Mouse (Mus musculus): ENCODE measurements around the gene Draxin. TPM values are rescaled to one million over a fixed set of nuclear protein-coding genes. Genes with fewer than 3 reads are reported as not detected.

Gene Draxin
- polyA plus RNA-seq, 1 experiment from 2014 or later, result 0.08 TPM

DNA sequence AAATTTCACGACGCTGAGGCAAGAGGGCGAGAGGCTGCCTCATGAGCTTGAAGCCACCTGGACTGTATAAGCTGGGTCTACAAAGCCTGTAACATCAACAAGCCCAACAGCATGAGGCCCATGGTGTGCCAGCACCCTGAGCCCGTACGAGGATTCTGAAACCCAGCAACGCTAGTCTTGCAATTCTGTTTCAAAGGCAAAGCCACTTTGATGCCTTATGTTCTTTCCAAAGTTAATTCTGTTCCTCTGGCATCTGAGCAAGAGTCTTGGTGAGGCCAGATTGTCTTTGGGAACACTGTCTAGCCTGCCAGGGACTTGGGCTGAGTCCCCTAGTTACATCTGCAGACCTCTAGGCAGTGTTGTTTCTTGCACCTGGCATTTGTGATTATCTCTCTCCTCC lies 71.5 kb downstream of the Draxin start:
- H3K4me2 ChIP-seq (ENCODE audit: low read depth, low read length), result no peak overlapping the region
- no peak overlapping the region for H3K9ac ChIP-seq (ENCODE audit: low read length)
- 91% methylated on average over 6 of the region's 6 CpGs for WGBS
- H3K4me1 ChIP-seq (replicated peaks; ENCODE audit: control insufficient read depth, insufficient read depth, low read length), result no peaks in the 10 kb centered on the region
- H3K36me3 ChIP-seq (ENCODE audit: control insufficient read depth, insufficient read depth, low read length), result peaks cover 34% of the 10 kb centered on the region
- no peak overlapping the region for H3K4me3 ChIP-seq (ENCODE audit: low read length)
- H3K27me3 ChIP-seq (ENCODE audit: control insufficient read depth, insufficient read depth, low read depth, low read length), result no peaks in the 10 kb centered on the region
- H3K27ac ChIP-seq (ENCODE audit: low read length), result no peak overlapping the region
- ATAC-seq (ENCODE audit: low read depth), result no peak
- H3K9me3 ChIP-seq (ENCODE audit: control insufficient read depth, low read length), result no peaks in the 10 kb centered on the region

DNA sequence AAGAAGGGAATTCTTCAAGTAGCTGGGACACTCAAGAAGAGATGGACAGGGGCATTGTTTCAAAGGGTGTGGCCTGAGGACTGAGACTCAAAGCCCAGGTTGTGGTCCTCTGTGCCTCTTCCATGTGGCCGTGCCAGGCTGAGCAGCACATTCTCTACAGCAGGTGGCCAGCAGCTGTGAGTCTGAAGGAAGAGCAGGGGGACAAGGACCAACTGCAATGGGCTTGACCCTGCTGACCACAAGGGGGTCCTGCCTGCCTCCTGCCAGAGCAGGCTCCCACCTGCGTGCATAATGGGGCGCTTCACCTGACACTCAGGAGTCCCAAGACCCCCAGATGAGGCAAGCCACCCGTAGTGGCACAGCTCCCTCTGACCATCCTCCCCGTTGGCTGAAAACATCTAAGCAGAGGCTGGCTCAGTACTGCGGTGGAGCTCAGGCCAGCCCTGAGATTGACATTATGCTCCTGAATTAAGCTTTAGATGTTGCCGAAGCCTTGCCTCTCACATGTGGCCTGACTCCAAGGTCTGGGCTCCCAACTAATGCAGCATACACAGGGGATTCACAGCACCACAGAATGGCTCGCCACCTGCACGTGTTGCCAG lies 72.2 kb downstream of the Draxin start:
- H3K4me2 ChIP-seq (ENCODE audit: low read depth, low read length), result no peak overlapping the region
- peaks cover 40% of the 10 kb centered on the region for H3K36me3 ChIP-seq (ENCODE audit: control insufficient read depth, insufficient read depth, low read length)
- H3K9ac ChIP-seq (ENCODE audit: low read length), result no peak overlapping the region
- ATAC-seq (ENCODE audit: low read depth), result no peak
- H3K4me3 ChIP-seq (ENCODE audit: low read length), result no peak overlapping the region
- H3K4me1 ChIP-seq (replicated peaks; ENCODE audit: control insufficient read depth, insufficient read depth, low read length), result no peaks in the 10 kb centered on the region
- H3K9me3 ChIP-seq (ENCODE audit: control insufficient read depth, low read length), result no peaks in the 10 kb centered on the region
- 85% methylated on average over 9 of the region's 9 CpGs for WGBS
- H3K27me3 ChIP-seq (ENCODE audit: control insufficient read depth, insufficient read depth, low read depth, low read length), result no peaks in the 10 kb centered on the region
- no peak overlapping the region for H3K27ac ChIP-seq (ENCODE audit: low read length)

DNA sequence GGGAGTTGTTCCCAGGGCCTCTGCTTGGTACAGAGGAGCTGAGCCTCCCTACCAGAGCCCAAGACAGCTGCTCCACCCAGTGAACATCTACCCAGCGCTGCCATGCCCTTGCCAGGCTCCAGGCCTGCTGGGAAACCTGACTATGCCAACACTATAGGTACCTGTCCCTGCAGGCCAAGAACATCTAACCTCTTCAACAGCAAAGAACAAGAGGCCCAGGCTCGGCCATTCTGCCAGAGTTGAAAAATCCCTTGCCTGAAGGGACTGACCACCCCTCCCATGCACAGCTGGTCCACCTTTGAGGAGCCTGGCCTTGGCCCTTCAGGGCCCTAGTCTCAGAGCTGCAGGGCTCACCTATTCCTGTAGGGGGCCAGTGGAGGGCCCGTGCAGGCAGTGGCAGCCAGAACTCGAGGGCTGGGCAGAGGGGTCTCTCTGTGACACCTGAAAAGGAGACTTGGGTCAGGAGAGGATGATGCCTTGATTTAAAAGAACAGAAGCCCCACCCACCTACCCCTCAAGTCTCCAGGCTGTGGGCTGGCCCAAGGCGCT lies 72.8 kb downstream of the Draxin start:
- no peak overlapping the region for H3K27ac ChIP-seq (ENCODE audit: low read length)
- ATAC-seq (ENCODE audit: low read depth), result no peak
- H3K9ac ChIP-seq (ENCODE audit: low read length), result no peak overlapping the region
- no peak overlapping the region for H3K4me3 ChIP-seq (ENCODE audit: low read length)
- no peaks in the 10 kb centered on the region for H3K9me3 ChIP-seq (ENCODE audit: control insufficient read depth, low read length)
- peaks cover 46% of the 10 kb centered on the region for H3K36me3 ChIP-seq (ENCODE audit: control insufficient read depth, insufficient read depth, low read length)
- WGBS, result 54% methylated on average over 5 of the region's 5 CpGs
- H3K27me3 ChIP-seq (ENCODE audit: control insufficient read depth, insufficient read depth, low read depth, low read length), result no peaks in the 10 kb centered on the region
- H3K4me1 ChIP-seq (replicated peaks; ENCODE audit: control insufficient read depth, insufficient read depth, low read length), result no peaks in the 10 kb centered on the region
- no peak overlapping the region for H3K4me2 ChIP-seq (ENCODE audit: low read depth, low read length)

DNA sequence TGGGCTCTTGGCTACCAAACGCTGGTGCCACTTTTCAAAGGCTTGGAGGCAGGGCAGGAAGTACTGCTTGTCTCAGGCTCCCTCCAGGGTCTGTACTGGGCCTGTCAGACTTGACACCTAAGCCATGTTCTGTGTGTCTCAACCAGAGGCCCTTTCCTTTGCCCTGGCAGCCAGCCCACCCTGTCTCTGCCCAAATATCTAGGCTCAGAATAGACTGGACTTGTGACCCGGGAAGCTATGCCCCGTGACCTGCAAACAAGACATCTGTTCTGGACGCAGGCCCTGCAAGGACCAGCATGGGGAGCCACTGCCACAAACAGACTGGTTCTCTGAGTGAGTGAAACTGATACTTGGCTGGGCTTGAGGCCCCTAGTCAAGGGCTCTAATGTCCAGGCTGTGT lies 73.7 kb downstream of the Draxin start:
- H3K9me3 ChIP-seq (ENCODE audit: control insufficient read depth, low read length), result no peaks in the 10 kb centered on the region
- no peak overlapping the region for H3K27ac ChIP-seq (ENCODE audit: low read length)
- H3K4me3 ChIP-seq (ENCODE audit: low read length), result no peak overlapping the region
- no peak for ATAC-seq (ENCODE audit: low read depth)
- peaks cover 55% of the 10 kb centered on the region for H3K36me3 ChIP-seq (ENCODE audit: control insufficient read depth, insufficient read depth, low read length)
- H3K27me3 ChIP-seq (ENCODE audit: control insufficient read depth, insufficient read depth, low read depth, low read length), result no peaks in the 10 kb centered on the region
- no peak overlapping the region for H3K4me2 ChIP-seq (ENCODE audit: low read depth, low read length)
- 87% methylated on average over 4 of the region's 4 CpGs for WGBS
- no peak overlapping the region for H3K9ac ChIP-seq (ENCODE audit: low read length)
- no peaks in the 10 kb centered on the region for H3K4me1 ChIP-seq (replicated peaks; ENCODE audit: control insufficient read depth, insufficient read depth, low read length)

DNA sequence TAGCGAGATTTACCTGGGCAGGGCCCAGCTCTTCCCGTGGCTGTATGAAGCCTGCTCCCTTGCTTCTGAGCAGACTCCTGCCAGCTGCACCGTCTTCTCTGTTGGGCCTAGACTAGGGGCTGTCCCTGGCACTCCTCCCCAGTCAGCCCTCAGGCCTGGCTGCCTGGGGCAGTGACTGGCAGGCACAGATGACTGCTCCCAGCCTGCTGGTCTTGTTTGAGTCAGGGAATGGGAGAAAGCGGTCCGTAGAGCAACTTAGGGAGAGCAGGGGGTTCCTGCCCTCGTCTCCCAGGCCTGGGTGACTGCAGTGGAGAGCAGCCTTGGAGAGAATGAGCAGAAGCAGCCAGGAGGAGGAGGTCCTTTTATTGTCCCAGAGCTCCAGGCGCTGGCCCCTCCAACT lies 74.3 kb downstream of the Draxin start:
- Histone ChIP-seq H3K4me3 (ENCODE audit: low read length) (no peak overlapping the region), H3K9ac (ENCODE audit: low read length) (no peak overlapping the region), H3K27me3 (ENCODE audit: control insufficient read depth, insufficient read depth, low read depth, low read length) (no peaks in the 10 kb centered on the region), H3K9me3 (ENCODE audit: control insufficient read depth, low read length) (no peaks in the 10 kb centered on the region), H3K27ac (ENCODE audit: low read length) (no peak overlapping the region), H3K36me3 (ENCODE audit: control insufficient read depth, insufficient read depth, low read length) (peaks cover 59% of the 10 kb centered on the region), H3K4me2 (ENCODE audit: low read depth, low read length) (no peak overlapping the region), H3K4me1 (replicated peaks; ENCODE audit: control insufficient read depth, insufficient read depth, low read length) (no peaks in the 10 kb centered on the region)
- ATAC-seq (ENCODE audit: low read depth), result no peak
- WGBS, result 85% methylated on average over 7 of the region's 7 CpGs

DNA sequence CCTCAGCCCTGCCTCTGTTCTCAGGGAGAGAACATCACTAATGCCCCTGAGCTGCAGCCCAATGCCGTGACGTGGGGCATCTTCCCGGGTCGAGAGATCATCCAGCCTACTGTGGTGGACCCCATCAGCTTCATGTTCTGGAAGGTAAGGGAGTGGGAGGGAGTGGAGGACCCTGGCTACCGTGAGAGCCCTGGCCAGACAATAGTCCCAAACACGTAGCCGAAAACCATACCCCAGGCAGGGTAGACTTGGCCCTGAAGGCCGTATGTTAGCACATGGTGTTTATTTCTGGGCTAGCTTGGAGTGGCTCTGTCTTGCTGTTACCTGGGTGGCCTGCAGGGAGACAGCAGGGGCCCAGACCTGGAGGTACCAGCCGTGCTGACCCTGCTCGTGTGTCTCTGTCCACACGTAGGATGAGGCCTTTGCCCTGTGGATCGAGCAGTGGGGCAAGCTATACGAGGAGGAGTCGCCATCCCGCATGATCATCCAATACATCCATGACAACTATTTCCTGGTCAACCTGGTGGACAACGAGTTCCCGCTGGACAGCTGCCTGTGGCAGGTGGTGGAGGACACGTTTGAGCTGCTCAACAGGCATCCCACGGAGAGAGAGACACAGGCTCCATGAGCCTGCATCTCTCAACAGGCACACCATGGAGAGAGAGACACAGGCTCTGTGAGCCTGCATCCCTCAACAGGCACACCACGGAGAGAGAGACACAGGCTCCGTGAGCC lies 75.4 kb downstream of the Draxin start:
- peaks cover 63% of the 10 kb centered on the region for H3K36me3 ChIP-seq (ENCODE audit: control insufficient read depth, insufficient read depth, low read length)
- H3K4me2 ChIP-seq (ENCODE audit: low read depth, low read length), result no peak overlapping the region
- no peak overlapping the region for H3K9ac ChIP-seq (ENCODE audit: low read length)
- H3K4me1 ChIP-seq (replicated peaks; ENCODE audit: control insufficient read depth, insufficient read depth, low read length), result no peaks in the 10 kb centered on the region
- 85% methylated on average over 21 of the region's 21 CpGs for WGBS
- H3K27me3 ChIP-seq (ENCODE audit: control insufficient read depth, insufficient read depth, low read depth, low read length), result no peaks in the 10 kb centered on the region
- H3K4me3 ChIP-seq (ENCODE audit: low read length), result no peak overlapping the region
- ATAC-seq (ENCODE audit: low read depth), result no peak
- no peaks in the 10 kb centered on the region for H3K9me3 ChIP-seq (ENCODE audit: control insufficient read depth, low read length)
- H3K27ac ChIP-seq (ENCODE audit: low read length), result no peak overlapping the region

DNA sequence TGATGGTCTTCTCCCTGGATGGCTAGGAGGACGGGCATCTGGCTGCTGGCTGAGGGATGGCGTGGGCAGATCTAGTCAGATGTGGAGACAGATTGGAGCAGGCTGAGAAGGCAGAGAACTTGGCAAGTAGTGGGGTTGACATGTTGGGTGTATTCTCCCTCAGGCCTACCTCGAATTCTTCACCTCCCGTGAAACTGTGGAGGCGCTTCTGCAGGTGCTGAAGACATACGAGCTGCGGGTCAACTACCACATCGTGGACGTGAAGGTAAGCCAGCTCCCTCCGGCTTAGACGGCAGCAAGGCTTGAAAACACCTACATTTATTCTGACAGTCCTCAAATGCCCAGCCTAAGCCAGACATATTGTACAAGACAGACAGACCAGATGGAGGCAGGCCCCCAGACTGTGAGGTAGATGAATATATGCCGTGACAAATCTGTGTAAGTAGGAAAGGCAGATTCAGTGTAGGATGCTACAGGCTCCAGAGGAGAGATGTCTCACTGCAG lies 77.0 kb downstream of the Draxin start:
- Histone ChIP-seq H3K9ac (ENCODE audit: low read length) (no peak overlapping the region), H3K4me3 (ENCODE audit: low read length) (no peak overlapping the region), H3K36me3 (ENCODE audit: control insufficient read depth, insufficient read depth, low read length) (peaks cover 66% of the 10 kb centered on the region), H3K4me1 (replicated peaks; ENCODE audit: control insufficient read depth, insufficient read depth, low read length) (no peaks in the 10 kb centered on the region), H3K27ac (ENCODE audit: low read length) (no peak overlapping the region), H3K27me3 (ENCODE audit: control insufficient read depth, insufficient read depth, low read depth, low read length) (no peaks in the 10 kb centered on the region), H3K9me3 (ENCODE audit: control insufficient read depth, low read length) (no peaks in the 10 kb centered on the region), H3K4me2 (ENCODE audit: low read depth, low read length) (no peak overlapping the region)
- ATAC-seq (ENCODE audit: low read depth), result no peak
- 91% methylated on average over 12 of the region's 12 CpGs for WGBS

DNA sequence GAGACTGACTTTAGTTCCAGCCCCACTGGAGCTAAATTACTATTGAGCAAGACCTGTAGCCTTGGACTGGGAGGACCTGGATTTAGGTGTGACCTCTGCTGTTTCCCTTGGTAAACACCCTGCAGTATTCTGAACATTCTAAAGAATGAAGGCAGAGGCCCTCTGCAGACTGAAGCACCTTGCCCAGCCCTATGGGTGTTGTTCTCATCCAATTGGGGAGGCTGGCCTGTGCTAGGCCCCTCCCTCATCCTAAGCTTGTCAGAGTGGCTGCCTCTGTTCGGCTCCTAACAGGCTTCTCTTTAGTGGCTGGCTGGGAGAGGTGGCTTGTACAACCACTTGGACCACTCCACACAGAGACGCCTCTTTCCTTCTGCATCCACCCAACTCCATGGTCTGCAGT lies 77.5 kb downstream of the Draxin start:
- ATAC-seq (ENCODE audit: low read depth), result peak; percentile 41; the same call in 1 of the 2 replicates
- Histone ChIP-seq H3K36me3 (ENCODE audit: control insufficient read depth, insufficient read depth, low read length) (peaks cover 65% of the 10 kb centered on the region), H3K4me2 (ENCODE audit: low read depth, low read length) (no peak overlapping the region), H3K4me3 (ENCODE audit: low read length) (no peak overlapping the region), H3K9me3 (ENCODE audit: control insufficient read depth, low read length) (no peaks in the 10 kb centered on the region), H3K27me3 (ENCODE audit: control insufficient read depth, insufficient read depth, low read depth, low read length) (no peaks in the 10 kb centered on the region), H3K4me1 (replicated peaks; ENCODE audit: control insufficient read depth, insufficient read depth, low read length) (no peaks in the 10 kb centered on the region), H3K27ac (ENCODE audit: low read length) (no peak overlapping the region), H3K9ac (ENCODE audit: low read length) (no peak overlapping the region)
- WGBS, result 59% methylated on average over 2 of the region's 2 CpGs

DNA sequence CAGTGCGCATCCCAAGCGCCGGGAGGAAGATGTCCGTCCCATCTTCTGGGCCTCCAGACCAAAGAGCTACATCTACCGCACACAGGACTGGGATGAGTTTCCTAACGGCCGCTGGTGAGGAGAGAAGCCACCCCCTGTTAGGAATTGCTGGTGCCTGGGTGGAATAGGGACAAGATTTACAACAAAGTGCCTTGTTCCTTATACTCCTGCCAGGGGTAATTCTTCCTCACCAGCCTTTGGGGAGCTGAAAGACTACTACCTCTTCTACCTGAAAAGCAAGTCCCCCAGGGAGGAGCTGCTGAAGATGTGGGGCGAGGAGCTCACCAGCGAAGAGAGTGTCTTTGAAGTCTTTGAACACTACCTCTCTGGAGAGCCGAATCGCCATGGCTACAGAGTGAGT lies 78.6 kb downstream of the Draxin start:
- no peak overlapping the region for H3K4me2 ChIP-seq (ENCODE audit: low read depth, low read length)
- 84% methylated on average over 11 of the region's 11 CpGs for WGBS

More for the DNA sequence above, 78.6 kb downstream of the Draxin start:
- Histone ChIP-seq H3K27me3 (ENCODE audit: control insufficient read depth, insufficient read depth, low read depth, low read length) (no peaks in the 10 kb centered on the region), H3K4me1 (replicated peaks; ENCODE audit: control insufficient read depth, insufficient read depth, low read length) (no peaks in the 10 kb centered on the region), H3K9me3 (ENCODE audit: control insufficient read depth, low read length) (no peaks in the 10 kb centered on the region), H3K4me3 (ENCODE audit: low read length) (no peak overlapping the region), H3K36me3 (ENCODE audit: control insufficient read depth, insufficient read depth, low read length) (peaks cover 60% of the 10 kb centered on the region), H3K9ac (ENCODE audit: low read length) (no peak overlapping the region), H3K27ac (ENCODE audit: low read length) (no peak overlapping the region)
- no peak for ATAC-seq (ENCODE audit: low read depth)
